Mouse (Mus musculus) E14TG2a.4 (cell line): Measurements from ENCODE around the gene St8sia1.

Experiments used
- CTCF ChIP-seq: conservative IDR thresholded peaks from 2 replicates; pipeline ENCODE4 v1.5.1; 2014; ENCODE audit warnings: low read length
- POU5F1 ChIP-seq: IDR thresholded peaks from 2 replicates; pipeline ENCODE4 v1.6.1; 2014; ENCODE audit warnings: low read length, borderline replicate concordance

DNA sequence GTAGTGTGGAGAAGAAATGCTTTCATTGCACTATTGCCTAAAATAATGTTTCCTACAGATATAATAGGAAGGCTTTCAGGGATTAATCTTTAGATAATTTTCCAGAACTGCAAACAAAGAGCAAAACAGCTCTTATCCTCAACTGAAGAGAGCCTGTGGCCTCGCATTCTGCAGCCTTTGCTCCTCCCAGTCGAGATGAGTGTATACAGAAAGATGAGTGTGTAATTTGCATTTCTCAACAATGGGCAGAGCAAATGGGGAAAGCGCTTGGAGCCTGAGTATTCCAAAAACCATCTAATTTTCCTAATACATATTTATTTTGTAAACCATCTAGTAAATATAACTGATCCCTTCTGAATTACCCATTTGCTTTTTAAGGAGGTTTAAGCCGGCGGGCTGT lies 38.3 kb downstream of the St8sia1 start:
- no peak for TF ChIP-seq CTCF
- no peak for TF ChIP-seq POU5F1
